Mouse (Mus musculus): ENCODE measurements around the gene Tymp.

DNA sequence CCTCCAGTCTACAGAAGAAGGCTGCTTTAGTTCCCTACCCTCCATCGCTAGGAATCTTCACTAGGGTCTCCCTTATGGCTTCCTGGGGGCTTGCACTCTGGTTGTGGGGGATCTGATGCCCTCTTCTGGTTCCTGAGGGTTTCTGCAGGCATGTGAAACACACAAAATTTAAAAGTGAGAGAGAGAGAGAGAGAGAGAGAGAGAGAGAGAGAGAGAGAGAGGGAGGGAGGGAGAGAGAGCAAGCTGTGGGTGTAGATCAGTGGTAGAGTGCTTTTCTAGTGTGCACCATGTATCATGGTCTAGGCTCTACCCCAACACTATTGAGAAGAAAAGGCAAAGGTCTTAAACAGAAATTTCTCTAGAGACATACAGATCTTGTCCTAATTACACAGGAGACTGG, 35.2 kb downstream of the Tymp start:
- TF ChIP-seq CTCF (IDR thresholded peaks at IDR 0.05; ENCODE audit: low read depth) (0 out of 2 replicates have a peak, but pooled peaks have one; percentile 4), EP300 (IDR thresholded peaks at IDR 0.05; ENCODE audit: low read depth) (no peak)
